ENCODE assay signal across 8 mouse cellular contexts in genomic region chr17:29615024-29615551, GRCm38 (mm10). TPM values are rescaled to one million over a fixed set of nuclear protein-coding genes. Genes with fewer than 3 reads are reported as not detected.
DNase-seq lines count a peak whose midpoint lies in the region; ATAC-seq and TF ChIP-seq lines count a peak whose summit lies in the region.

No protein-coding gene starts in this region.

- no peaks in the 10 kb centered on the region for H3K27me3 ChIP-seq in forebrain, postnatal 0 days (ENCODE audit: insufficient read depth, low read length)

- WGBS in lung, adult 2 months = under 1% methylated on average over 43 of the region's 43 CpGs
- WGBS in forebrain, postnatal 0 days = under 1% methylated on average over 41 of the region's 43 CpGs

- peaks cover 11% of the 10 kb centered on the region; the same call in 1 of the 2 replicates for H3K4me1 ChIP-seq in lung, adult 2 months (ENCODE audit: control insufficient read depth, insufficient read depth, low read length)
- H3K4me1 ChIP-seq in bone marrow macrophage, adult 2 months (ENCODE audit: control insufficient read depth, insufficient read depth, low read length) = peaks cover 15% of the 10 kb centered on the region
- peaks cover 16% of the 10 kb centered on the region; the same call in 1 of the 2 replicates for H3K4me1 ChIP-seq in forebrain, postnatal 0 days (ENCODE audit: insufficient read depth)

- H3K4me3 ChIP-seq in lung, adult 2 months (replicated peaks; ENCODE audit: extremely low read depth, low read depth, low read length) = peak overlapping the region; percentile 76
- peak overlapping the region; percentile 87 for H3K4me3 ChIP-seq in bone marrow macrophage, adult 2 months (ENCODE audit: insufficient read depth, low read length)
- peak overlapping the region; percentile 99 for H3K4me3 ChIP-seq in forebrain, postnatal 0 days (ENCODE audit: low read depth, low read length)

- no peaks in the 10 kb centered on the region for H3K9me3 ChIP-seq in forebrain, postnatal 0 days (ENCODE audit: low read length)

- DNase-seq in lung, adult 2 months = no peak
- DNase-seq in lung, adult 18-20 months = no peak
- peak; percentile 25 for DNase-seq in forebrain, postnatal 0 days
- DNase-seq in lung, postnatal 36 days = peak; percentile 18
- DNase-seq in cerebellum, adult 18-20 months = no peak
- DNase-seq in urinary bladder, adult 2 months (ENCODE audit: low spot score) = no peak
- DNase-seq in gastrocnemius, adult 8-10 months (ENCODE audit: low spot score in 2 of 2) = no peak

- H3K27ac ChIP-seq in bone marrow macrophage, adult 2 months (ENCODE audit: insufficient read depth, low read depth, low read length) = peak overlapping the region; percentile 64
- H3K27ac ChIP-seq in forebrain, postnatal 0 days (ENCODE audit: low read depth, low read length) = peak overlapping the region; percentile 94

- H3K36me3 ChIP-seq in forebrain, postnatal 0 days (ENCODE audit: insufficient read depth) = peaks cover 14% of the 10 kb centered on the region; the same call in 1 of the 2 replicates

- peak overlapping the region; percentile 83 for H3K4me2 ChIP-seq in forebrain, postnatal 0 days (ENCODE audit: low read depth)

- no peak for TF ChIP-seq CTCF in lung, adult 2 months (IDR thresholded peaks at IDR 0.05; ENCODE audit: insufficient read depth, low read length)
- no peak for TF ChIP-seq CTCF in bone marrow macrophage, adult 2 months (IDR thresholded peaks at IDR 0.05; ENCODE audit: low read depth, low read length)
- TF ChIP-seq CTCF in forebrain, postnatal 0 days (IDR thresholded peaks at IDR 0.05; ENCODE audit: low read depth) = no peak

- TF ChIP-seq POLR2A in lung, adult 2 months (IDR thresholded peaks at IDR 0.05; ENCODE audit: borderline replicate concordance, extremely low read depth, low read depth, low read length) = no peak
- TF ChIP-seq POLR2A in bone marrow macrophage, adult 2 months (IDR thresholded peaks at IDR 0.05; ENCODE audit: borderline replicate concordance, low read depth, low read length) = no peak

- ATAC-seq in forebrain, postnatal 0 days = peak; percentile 66

- H3K9ac ChIP-seq in forebrain, postnatal 0 days = peak overlapping the region; percentile 93

RNA-seq across cellular contexts. Expression of gene Gm28043, which starts 0.4 kb away (rescaled TPM):
- polyA plus RNA-seq in lung, adult 2 months (2012; rRNA removed) = 0.75 and 1.2 TPM in 2 replicates
- 2.8 and 3.3 TPM in 2 replicates for polyA plus RNA-seq in bone marrow macrophage, adult 2 months (2012; ENCODE audit: insufficient read depth, insufficient read length, missing spikeins)
- total RNA-seq in forebrain, postnatal 0 days (2014; rRNA removed) = 6.2 and 7.0 TPM in 2 replicates
- polyA plus RNA-seq in forebrain, postnatal 0 days (2015; fragmentation: Nextera tagmentation; extraction: Ambion mirVana) = 1.3 and 2.3 TPM in 2 replicates
- polyA plus RNA-seq in urinary bladder, adult 2 months (2012; rRNA removed) = 1.7 and 1.8 TPM in 2 replicates
- under 1 TPM; 0.35 to 0.87 (median 0.59) TPM for total RNA-seq in gastrocnemius, adult 8-10 months (2022)

RNA-seq across cellular contexts. Expression of gene Rnf8, which starts 0.5 kb away (rescaled TPM):
- polyA plus RNA-seq in lung, adult 2 months (2012; rRNA removed) = 22.5 and 31.1 TPM in 2 replicates
- 20.2 and 22.5 TPM in 2 replicates for polyA plus RNA-seq in bone marrow macrophage, adult 2 months (2012; ENCODE audit: insufficient read depth, insufficient read length, missing spikeins)
- 49.0 and 50.3 TPM in 2 replicates for total RNA-seq in forebrain, postnatal 0 days (2014; rRNA removed)
- 60.2 and 68.8 TPM in 2 replicates for polyA plus RNA-seq in forebrain, postnatal 0 days (2015; fragmentation: Nextera tagmentation; extraction: Ambion mirVana)
- 31.7 and 35.6 TPM in 2 replicates for polyA plus RNA-seq in urinary bladder, adult 2 months (2012; rRNA removed)
- 10 to 100 TPM; 15.2 to 23.7 (median 19.9) TPM for total RNA-seq in gastrocnemius, adult 8-10 months (2022)

RNA-seq across cellular contexts. Expression of gene Cmtr1, which starts 45.3 kb away (rescaled TPM):
- polyA plus RNA-seq in lung, adult 2 months (2012; rRNA removed) = 25.4 and 30.7 TPM in 2 replicates
- 60.7 and 61.3 TPM in 2 replicates for polyA plus RNA-seq in bone marrow macrophage, adult 2 months (2012; ENCODE audit: insufficient read depth, insufficient read length, missing spikeins)
- total RNA-seq in forebrain, postnatal 0 days (2014; rRNA removed) = 59.9 and 81.9 TPM in 2 replicates
- polyA plus RNA-seq in forebrain, postnatal 0 days (2015; fragmentation: Nextera tagmentation; extraction: Ambion mirVana) = 76.9 and 92.3 TPM in 2 replicates
- polyA plus RNA-seq in urinary bladder, adult 2 months (2012; rRNA removed) = 45.2 and 45.8 TPM in 2 replicates
- 10 to 100 TPM; 41.0 to 61.0 (median 54.3) TPM for total RNA-seq in gastrocnemius, adult 8-10 months (2022)

Comparison
In these comparisons a context has a peak if more than half of its experiments do, and no peak if none do; other contexts are left out.
1. DNase-seq: peak in forebrain, postnatal 0 days (single experiment) and lung, postnatal 36 days (single experiment); none in lung, adult 2 months (single experiment), lung, adult 18-20 months (0 of 2), cerebellum, adult 18-20 months (0 of 2), urinary bladder, adult 2 months (single experiment) and gastrocnemius, adult 8-10 months (0 of 2).
2. Peak in every context shown above with its lines, with median percentiles within 50 percentile points of each other: H3K4me3 ChIP-seq.